Mouse (Mus musculus): Measurements from ENCODE around the gene Tasp1. TPM values are rescaled to one million over a fixed set of nuclear protein-coding genes. Genes with fewer than 3 reads are reported as not detected.
"Not testable (repeated sequence)": the region's sequence is repeated elsewhere in the genome, so short reads cannot be mapped to it uniquely, and the experiment has no call there.

Tasp1 gene
- polyA plus RNA-seq, 1 experiment from 2014 or later, result 21.1 TPM

GRCm38 (mm10) chr2:140097131-140097591, 30.6 kb upstream of the Tasp1 start:
- Histone ChIP-seq H3K9me3 (replicated peaks; ENCODE audit: control insufficient read depth, low read length) (no peaks in the 10 kb centered on the region), H3K4me1 (ENCODE audit: control insufficient read depth, insufficient read depth, low read length) (no peaks in the 10 kb centered on the region), H3K27me3 (ENCODE audit: control insufficient read depth, insufficient read depth, low read length) (no peaks in the 10 kb centered on the region), H3K9ac (replicated peaks; ENCODE audit: low read length) (no peak overlapping the region), H3K36me3 (replicated peaks; ENCODE audit: control insufficient read depth, insufficient read depth, low read depth, low read length) (no peaks in the 10 kb centered on the region), H3K4me2 (ENCODE audit: low read depth, low read length) (no peak overlapping the region), H3K4me3 (ENCODE audit: low read depth, low read length) (no peak overlapping the region), H3K27ac (replicated peaks; ENCODE audit: low read depth, low read length) (no peak overlapping the region)
- ATAC-seq (replicated peaks; ENCODE audit: insufficient number of reproducible peaks, low FRiP score, low TSS enrichment, low read depth) (no peak), DNase-seq (ENCODE audit: low spot score) (no peak)
- WGBS, result 72% methylated on average over 3 of the region's 3 CpGs

GRCm38 (mm10) chr2:140096034-140096433, 29.4 kb upstream of the Tasp1 start:
- H3K9ac ChIP-seq (replicated peaks; ENCODE audit: low read length), result no peak overlapping the region
- H3K9me3 ChIP-seq (replicated peaks; ENCODE audit: control insufficient read depth, low read length), result no peaks in the 10 kb centered on the region
- ATAC-seq (replicated peaks; ENCODE audit: insufficient number of reproducible peaks, low FRiP score, low TSS enrichment, low read depth) (no peak), DNase-seq (ENCODE audit: low spot score) (no peak)
- H3K4me1 ChIP-seq (ENCODE audit: control insufficient read depth, insufficient read depth, low read length), result no peaks in the 10 kb centered on the region
- no peak overlapping the region for H3K4me3 ChIP-seq (ENCODE audit: low read depth, low read length)
- H3K4me2 ChIP-seq (ENCODE audit: low read depth, low read length), result no peak overlapping the region
- H3K27me3 ChIP-seq (ENCODE audit: control insufficient read depth, insufficient read depth, low read length), result no peaks in the 10 kb centered on the region
- WGBS, result 90% methylated on average over 5 of the region's 5 CpGs
- H3K27ac ChIP-seq (replicated peaks; ENCODE audit: low read depth, low read length), result no peak overlapping the region
- no peaks in the 10 kb centered on the region for H3K36me3 ChIP-seq (replicated peaks; ENCODE audit: control insufficient read depth, insufficient read depth, low read depth, low read length)

GRCm38 (mm10) chr2:140093433-140093832, 26.8 kb upstream of the Tasp1 start:
- DNase-seq (ENCODE audit: low spot score) (no peak), ATAC-seq (replicated peaks; ENCODE audit: insufficient number of reproducible peaks, low FRiP score, low TSS enrichment, low read depth) (no peak)
- Histone ChIP-seq H3K4me3 (ENCODE audit: low read depth, low read length) (no peak overlapping the region), H3K36me3 (replicated peaks; ENCODE audit: control insufficient read depth, insufficient read depth, low read depth, low read length) (no peaks in the 10 kb centered on the region), H3K9me3 (replicated peaks; ENCODE audit: control insufficient read depth, low read length) (no peaks in the 10 kb centered on the region), H3K4me1 (ENCODE audit: control insufficient read depth, insufficient read depth, low read length) (no peaks in the 10 kb centered on the region), H3K4me2 (ENCODE audit: low read depth, low read length) (no peak overlapping the region), H3K27me3 (ENCODE audit: control insufficient read depth, insufficient read depth, low read length) (no peaks in the 10 kb centered on the region), H3K9ac (replicated peaks; ENCODE audit: low read length) (no peak overlapping the region), H3K27ac (replicated peaks; ENCODE audit: low read depth, low read length) (no peak overlapping the region)
- 91% methylated on average over 5 of the region's 5 CpGs for WGBS

GRCm38 (mm10) chr2:140084245-140084644, 17.6 kb upstream of the Tasp1 start:
- ATAC-seq (replicated peaks; ENCODE audit: insufficient number of reproducible peaks, low FRiP score, low TSS enrichment, low read depth) (no peak), DNase-seq (ENCODE audit: low spot score) (no peak)
- 96% methylated on average over 7 of the region's 7 CpGs for WGBS
- Histone ChIP-seq H3K4me2 (ENCODE audit: low read depth, low read length) (no peak overlapping the region), H3K36me3 (replicated peaks; ENCODE audit: control insufficient read depth, insufficient read depth, low read depth, low read length) (no peaks in the 10 kb centered on the region), H3K9me3 (replicated peaks; ENCODE audit: control insufficient read depth, low read length) (no peaks in the 10 kb centered on the region), H3K27ac (replicated peaks; ENCODE audit: low read depth, low read length) (no peak overlapping the region), H3K9ac (replicated peaks; ENCODE audit: low read length) (no peak overlapping the region), H3K4me3 (ENCODE audit: low read depth, low read length) (no peak overlapping the region), H3K27me3 (ENCODE audit: control insufficient read depth, insufficient read depth, low read length) (no peaks in the 10 kb centered on the region), H3K4me1 (ENCODE audit: control insufficient read depth, insufficient read depth, low read length) (no peaks in the 10 kb centered on the region)

GRCm38 (mm10) chr2:140080747-140081577, 14.4 kb upstream of the Tasp1 start:
- H3K36me3 ChIP-seq (replicated peaks; ENCODE audit: control insufficient read depth, insufficient read depth, low read depth, low read length), result no peaks in the 10 kb centered on the region
- H3K9ac ChIP-seq (replicated peaks; ENCODE audit: low read length), result no peak overlapping the region
- H3K4me2 ChIP-seq (ENCODE audit: low read depth, low read length), result no peak overlapping the region
- DNase-seq (ENCODE audit: low spot score) (peak; percentile 13), ATAC-seq (replicated peaks; ENCODE audit: insufficient number of reproducible peaks, low FRiP score, low TSS enrichment, low read depth) (0 out of 2 replicates have a peak, but pooled peaks have one; percentile 23)
- H3K27me3 ChIP-seq (ENCODE audit: control insufficient read depth, insufficient read depth, low read length), result no peaks in the 10 kb centered on the region
- no peaks in the 10 kb centered on the region for H3K9me3 ChIP-seq (replicated peaks; ENCODE audit: control insufficient read depth, low read length)
- no peak overlapping the region for H3K27ac ChIP-seq (replicated peaks; ENCODE audit: low read depth, low read length)
- H3K4me1 ChIP-seq (ENCODE audit: control insufficient read depth, insufficient read depth, low read length), result no peaks in the 10 kb centered on the region
- WGBS, result 74% methylated on average over 11 of the region's 11 CpGs
- no peak overlapping the region for H3K4me3 ChIP-seq (ENCODE audit: low read depth, low read length)

- not testable (repeated sequence) for H3K9me3 ChIP-seq (replicated peaks; ENCODE audit: control insufficient read depth, low read length)
These were observed 12.7 kb upstream of the Tasp1 start for GRCm38 (mm10) chr2:140079284-140079683.

GRCm38 (mm10) chr2:140078600-140079280, 12.1 kb upstream of the Tasp1 start:
- Histone ChIP-seq H3K9me3 (replicated peaks; ENCODE audit: control insufficient read depth, low read length) (no peaks in the 10 kb centered on the region), H3K27ac (replicated peaks; ENCODE audit: low read depth, low read length) (no peak overlapping the region), H3K27me3 (ENCODE audit: control insufficient read depth, insufficient read depth, low read length) (no peaks in the 10 kb centered on the region), H3K4me1 (ENCODE audit: control insufficient read depth, insufficient read depth, low read length) (no peaks in the 10 kb centered on the region), H3K36me3 (replicated peaks; ENCODE audit: control insufficient read depth, insufficient read depth, low read depth, low read length) (no peaks in the 10 kb centered on the region), H3K4me2 (ENCODE audit: low read depth, low read length) (no peak overlapping the region), H3K9ac (replicated peaks; ENCODE audit: low read length) (no peak overlapping the region), H3K4me3 (ENCODE audit: low read depth, low read length) (no peak overlapping the region)
- DNase-seq (ENCODE audit: low spot score) (no peak), ATAC-seq (replicated peaks; ENCODE audit: insufficient number of reproducible peaks, low FRiP score, low TSS enrichment, low read depth) (no peak)
- WGBS, result 43% methylated on average over 6 of the region's 6 CpGs

More at GRCm38 (mm10) chr2:140079284-140079683, 12.7 kb upstream of the Tasp1 start:
- H3K4me1 ChIP-seq (ENCODE audit: control insufficient read depth, insufficient read depth, low read length); ATAC-seq (replicated peaks; ENCODE audit: insufficient number of reproducible peaks, low FRiP score, low TSS enrichment, low read depth); H3K27ac ChIP-seq (replicated peaks; ENCODE audit: low read depth, low read length); DNase-seq (ENCODE audit: low spot score); H3K9ac ChIP-seq (replicated peaks; ENCODE audit: low read length); H3K36me3 ChIP-seq (replicated peaks; ENCODE audit: control insufficient read depth, insufficient read depth, low read depth, low read length); H3K4me2 ChIP-seq (ENCODE audit: low read depth, low read length); H3K4me3 ChIP-seq (ENCODE audit: low read depth, low read length); H3K27me3 ChIP-seq (ENCODE audit: control insufficient read depth, insufficient read depth, low read length): not testable (repeated sequence)

- WGBS, result 7% methylated on average over 1 of the region's 1 CpGs
- no peaks in the 10 kb centered on the region for H3K4me1 ChIP-seq (ENCODE audit: control insufficient read depth, insufficient read depth, low read length)
- H3K9me3 ChIP-seq (replicated peaks; ENCODE audit: control insufficient read depth, low read length), result no peaks in the 10 kb centered on the region
- DNase-seq (ENCODE audit: low spot score) (no peak), ATAC-seq (replicated peaks; ENCODE audit: insufficient number of reproducible peaks, low FRiP score, low TSS enrichment, low read depth) (no peak)
- no peak overlapping the region for H3K9ac ChIP-seq (replicated peaks; ENCODE audit: low read length)
- no peak overlapping the region for H3K4me3 ChIP-seq (ENCODE audit: low read depth, low read length)
- H3K36me3 ChIP-seq (replicated peaks; ENCODE audit: control insufficient read depth, insufficient read depth, low read depth, low read length), result no peaks in the 10 kb centered on the region
- no peak overlapping the region for H3K4me2 ChIP-seq (ENCODE audit: low read depth, low read length)
- no peaks in the 10 kb centered on the region for H3K27me3 ChIP-seq (ENCODE audit: control insufficient read depth, insufficient read depth, low read length)
- H3K27ac ChIP-seq (replicated peaks; ENCODE audit: low read depth, low read length), result no peak overlapping the region
These were observed 10.9 kb upstream of the Tasp1 start for GRCm38 (mm10) chr2:140077476-140077875.
